7 mouse cellular contexts compared by ENCODE assay signal in genomic region chr6:29234272-29234671, GRCm38 (mm10). TPM values are rescaled to one million over a fixed set of nuclear protein-coding genes. Genes with fewer than 3 reads are reported as not detected.
A peak's percentile ranks its signal among the peaks of the same experiment; 100 is the strongest.
DNase-seq lines count a peak whose midpoint lies in the region; ATAC-seq and TF ChIP-seq lines count a peak whose summit lies in the region.

No protein-coding gene starts in this region.

- peak; percentile 88 for TF ChIP-seq CTCF in Patski (IDR thresholded peaks at IDR 0.05)
- TF ChIP-seq CTCF in stomach, postnatal 0 days (IDR thresholded peaks at IDR 0.05; ENCODE audit: low read depth) = peak; percentile 79

- no peaks in the 10 kb centered on the region for H3K36me3 ChIP-seq in limb, embryonic 11.5 days (ENCODE audit: control insufficient read depth, insufficient read depth, low read length)
- H3K36me3 ChIP-seq in limb, embryonic 10.5 days = no peaks in the 10 kb centered on the region
- no peaks in the 10 kb centered on the region for H3K36me3 ChIP-seq in stomach, postnatal 0 days (ENCODE audit: control insufficient read depth, insufficient read depth, low read length)

- CTCF ChIA-PET in Patski (lab: Charles Lee) = interaction anchor here (1.0 kb wide), 1 partner anchor 51 kb away, joined by 3 read pairs; no protein-coding TSS in a partner anchor

- H3K4me2 ChIP-seq in limb, embryonic 11.5 days (ENCODE audit: low read depth, severe bottlenecking) = no peak overlapping the region
- no peak overlapping the region for H3K4me2 ChIP-seq in stomach, postnatal 0 days (replicated peaks; ENCODE audit: low read depth)

- POLR2A ChIA-PET in Patski (lab: Charles Lee) = no interaction called here

- no peak for TF ChIP-seq EP300 in stomach, postnatal 0 days (optimal IDR thresholded peaks at IDR 0.05)

- no peak overlapping the region for H3K4me3 ChIP-seq in limb, embryonic 11.5 days (ENCODE audit: low read depth, low read length)
- H3K4me3 ChIP-seq in limb, embryonic 10.5 days = no peak overlapping the region
- no peak overlapping the region for H3K4me3 ChIP-seq in stomach, postnatal 0 days (ENCODE audit: low read depth, low read length)

- WGBS in limb, embryonic 11.5 days = 47% methylated on average over 8 of the region's 8 CpGs
- 55% methylated on average over 8 of the region's 8 CpGs for WGBS in limb, embryonic 10.5 days
- whole genome bisulfite sequencing in stomach, postnatal 0 days = 37% methylated on average over 8 of the region's 8 CpGs

- no peaks in the 10 kb centered on the region for H3K27me3 ChIP-seq in limb, embryonic 11.5 days (ENCODE audit: control insufficient read depth, insufficient read depth, low read length)
- H3K27me3 ChIP-seq in limb, embryonic 10.5 days (ENCODE audit: low read depth, poor library complexity, severe bottlenecking) = no peaks in the 10 kb centered on the region
- no peaks in the 10 kb centered on the region for H3K27me3 ChIP-seq in Patski
- H3K27me3 ChIP-seq in stomach, postnatal 0 days (ENCODE audit: control insufficient read depth, insufficient read depth, low read length) = no peaks in the 10 kb centered on the region

- H3K27ac ChIP-seq in limb, embryonic 11.5 days (replicated peaks; ENCODE audit: low read depth, low read length) = no peak overlapping the region
- H3K27ac ChIP-seq in limb, embryonic 10.5 days = no peak overlapping the region
- no peak overlapping the region for H3K27ac ChIP-seq in stomach, postnatal 0 days (replicated peaks)

- peak; percentile 40 for DNase-seq in limb, embryonic 11.5 days (ENCODE audit: low spot score)
- no peak for DNase-seq in limb, embryonic 10.5 days (ENCODE audit: low spot score)
- no peak for DNase-seq in Patski (ENCODE audit: low read depth, low spot score)
- peak; percentile 51 for DNase-seq in stomach, postnatal 0 days (ENCODE audit: low spot score)
- no peak for DNase-seq in frontal cortex, adult 2 months (ENCODE audit: extremely low spot score in 1 of 2, low spot score in 1 of 2)
- DNase-seq in left cerebral cortex, postnatal 14 days (ENCODE audit: low spot score in 2 of 2) = no peak

- H3K4me1 ChIP-seq in limb, embryonic 11.5 days (ENCODE audit: control insufficient read depth, insufficient read depth, low read length) = no peaks in the 10 kb centered on the region
- H3K4me1 ChIP-seq in limb, embryonic 10.5 days = no peaks in the 10 kb centered on the region
- no peaks in the 10 kb centered on the region for H3K4me1 ChIP-seq in stomach, postnatal 0 days (replicated peaks; ENCODE audit: control insufficient read depth, insufficient read depth)

- no peak for ATAC-seq in limb, embryonic 11.5 days (ENCODE audit: insufficient number of reproducible peaks, low FRiP score, low TSS enrichment, low read depth)
- ATAC-seq in Patski = peak; percentile 44
- ATAC-seq in erythroblast, adult 5-6 weeks (replicated peaks; ENCODE audit: low FRiP score, poor library complexity, severe bottlenecking) = peak; percentile 41; the same call in 1 of the 2 replicates
- peak; percentile 56 for ATAC-seq in stomach, postnatal 0 days (ENCODE audit: low FRiP score, low TSS enrichment)

- H3K9ac ChIP-seq in limb, embryonic 11.5 days (ENCODE audit: low read length) = no peak overlapping the region
- no peak overlapping the region for H3K9ac ChIP-seq in stomach, postnatal 0 days (ENCODE audit: low read length)

- H3K9me3 ChIP-seq in limb, embryonic 11.5 days (ENCODE audit: control insufficient read depth, low read length) = no peaks in the 10 kb centered on the region
- no peaks in the 10 kb centered on the region for H3K9me3 ChIP-seq in limb, embryonic 10.5 days (replicated peaks)
- H3K9me3 ChIP-seq in stomach, postnatal 0 days (ENCODE audit: control insufficient read depth, low read length) = no peaks in the 10 kb centered on the region

- intact Hi-C loops in left cerebral cortex, postnatal 14 days (cut with DNase I) = no loop called here

- in situ Hi-C loops in Patski (cut with MboI; ENCODE audit: low pct_unique_long_range_greater_than_20kb) = no loop called here

RNA-seq across cellular contexts. Expression of gene Impdh1, which starts 18.1 kb away (rescaled TPM):
- polyA plus RNA-seq in limb, embryonic 11.5 days (2014; fragmentation: Nextera tagmentation; extraction: Ambion mirVana) = 40.8 and 50.1 TPM in 2 replicates
- polyA plus RNA-seq in limb, embryonic 10.5 days (2016; fragmentation: Nextera tagmentation; extraction: Ambion mirVana) = 56.7 and 66.9 TPM in 2 replicates
- 28.2 TPM for polyA plus RNA-seq in Patski (2021)
- total RNA-seq in erythroblast, adult 5-6 weeks (2015; ENCODE audit: low replicate concordance) = 9.6 and 12.3 TPM in 2 replicates
- 11.2 and 34.7 TPM in 2 replicates for total RNA-seq in erythroblast, adult 5-6 weeks (2017; ENCODE audit: low replicate concordance)
- 26.9 and 28.0 TPM in 2 replicates for polyA plus RNA-seq in stomach, postnatal 0 days (2015; fragmentation: Nextera tagmentation; extraction: Ambion mirVana)
- polyA plus RNA-seq in frontal cortex, adult 2 months (2012; rRNA removed) = 58.2 and 64.1 TPM in 2 replicates
- total RNA-seq in left cerebral cortex, postnatal 14 days (2021) = 10 to 100 TPM; 86.5 to 99.2 TPM

RNA-seq across cellular contexts. Expression of gene Hilpda, which starts 38.0 kb away (rescaled TPM):
- 41.6 and 43.0 TPM in 2 replicates for polyA plus RNA-seq in limb, embryonic 11.5 days (2014; fragmentation: Nextera tagmentation; extraction: Ambion mirVana)
- polyA plus RNA-seq in limb, embryonic 10.5 days (2016; fragmentation: Nextera tagmentation; extraction: Ambion mirVana) = 42.7 and 45.2 TPM in 2 replicates
- 14.0 TPM for polyA plus RNA-seq in Patski (2021)
- total RNA-seq in erythroblast, adult 5-6 weeks (2015; ENCODE audit: low replicate concordance) = 0.96 and 2.7 TPM in 2 replicates
- total RNA-seq in erythroblast, adult 5-6 weeks (2017; ENCODE audit: low replicate concordance) = 2.0 TPM in 1 of 2 replicates, not detected in the other
- 29.8 and 34.1 TPM in 2 replicates for polyA plus RNA-seq in stomach, postnatal 0 days (2015; fragmentation: Nextera tagmentation; extraction: Ambion mirVana)
- polyA plus RNA-seq in frontal cortex, adult 2 months (2012; rRNA removed) = 8.7 and 10.6 TPM in 2 replicates
- total RNA-seq in left cerebral cortex, postnatal 14 days (2021) = 1 to 10 TPM; 5.7 to 6.5 TPM

RNA-seq across cellular contexts. Expression of gene Fam71f2, which starts 45.1 kb away (rescaled TPM):
- 0.33 and 0.81 TPM in 2 replicates for polyA plus RNA-seq in limb, embryonic 11.5 days (2014; fragmentation: Nextera tagmentation; extraction: Ambion mirVana)
- 0.40 and 0.55 TPM in 2 replicates for polyA plus RNA-seq in limb, embryonic 10.5 days (2016; fragmentation: Nextera tagmentation; extraction: Ambion mirVana)
- 0.12 TPM for polyA plus RNA-seq in Patski (2021)
- not detected in 2 replicates for total RNA-seq in erythroblast, adult 5-6 weeks (2015; ENCODE audit: low replicate concordance)
- not detected in 2 replicates for total RNA-seq in erythroblast, adult 5-6 weeks (2017; ENCODE audit: low replicate concordance)
- polyA plus RNA-seq in stomach, postnatal 0 days (2015; fragmentation: Nextera tagmentation; extraction: Ambion mirVana) = 0.11 TPM in 1 of 2 replicates, not detected in the other
- polyA plus RNA-seq in frontal cortex, adult 2 months (2012; rRNA removed) = 1.2 and 1.8 TPM in 2 replicates
- under 1 TPM in 1 of 2 experiments, not detected in 1; 0.44 TPM for total RNA-seq in left cerebral cortex, postnatal 14 days (2021)

RNA-seq across cellular contexts. Expression of gene Prrt4, which starts 54.9 kb away (rescaled TPM):
- 1.2 TPM in 2 replicates for polyA plus RNA-seq in limb, embryonic 11.5 days (2014; fragmentation: Nextera tagmentation; extraction: Ambion mirVana)
- polyA plus RNA-seq in limb, embryonic 10.5 days (2016; fragmentation: Nextera tagmentation; extraction: Ambion mirVana) = 2.0 and 3.7 TPM in 2 replicates
- polyA plus RNA-seq in Patski (2021) = 0.06 TPM
- not detected in 2 replicates for total RNA-seq in erythroblast, adult 5-6 weeks (2015; ENCODE audit: low replicate concordance)
- total RNA-seq in erythroblast, adult 5-6 weeks (2017; ENCODE audit: low replicate concordance) = not detected in 2 replicates
- 0.30 and 0.33 TPM in 2 replicates for polyA plus RNA-seq in stomach, postnatal 0 days (2015; fragmentation: Nextera tagmentation; extraction: Ambion mirVana)
- 3.7 and 4.3 TPM in 2 replicates for polyA plus RNA-seq in frontal cortex, adult 2 months (2012; rRNA removed)
- total RNA-seq in left cerebral cortex, postnatal 14 days (2021) = 1 to 10 TPM; 4.7 to 5.5 TPM

Comparison
In these comparisons a context has a peak if more than half of its experiments do, and no peak if none do; other contexts are left out.
1. DNase-seq: peak in limb, embryonic 11.5 days (single experiment) and stomach, postnatal 0 days (single experiment); none in limb, embryonic 10.5 days (single experiment), Patski (single experiment), frontal cortex, adult 2 months (0 of 2) and left cerebral cortex, postnatal 14 days (0 of 2).